Mouse (Mus musculus) cerebellum, postnatal 4 days (tissue): Measurements from ENCODE around the gene Hs6st3.

Source experiments
- DNase-seq, 2 experiments: peaks; one replicate each; pipeline ENCODE4 v3.0.0; 2022; ENCODE audit warnings: low spot score in 2 of 2, mixed read lengths in 1 of 2

Hs6st3 gene

GRCm38 (mm10) chr14:119633626-119634025, 495.5 kb downstream of the Hs6st3 start:
- DNase-seq, result no peak

GRCm38 (mm10) chr14:119642874-119643273, 504.7 kb downstream of the Hs6st3 start:
- no peak for DNase-seq

DNA sequence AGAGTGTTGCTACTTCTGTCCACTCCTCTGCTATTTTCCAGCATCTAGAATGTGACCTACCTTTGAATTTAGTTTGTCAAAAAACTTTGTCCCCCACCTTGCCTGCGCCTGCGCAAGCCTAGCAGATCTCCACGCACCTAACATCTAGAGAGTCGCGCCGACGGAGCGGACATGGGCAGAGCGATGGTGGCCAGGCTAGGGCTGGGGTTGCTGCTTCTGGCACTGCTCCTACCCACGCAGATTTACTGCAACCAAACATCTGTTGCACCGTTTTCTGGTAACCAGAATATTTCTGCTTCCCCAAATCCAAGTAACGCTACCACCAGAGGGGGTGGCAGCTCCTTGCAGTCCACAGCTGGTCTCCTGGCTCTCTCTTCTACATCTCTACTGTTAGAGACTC, 505.7 kb downstream of the Hs6st3 start:
- DNase-seq, result no peak

- DNase-seq, result no peak
Observed at GRCm38 (mm10) chr14:119656936-119657335, 518.8 kb downstream of the Hs6st3 start.

DNA sequence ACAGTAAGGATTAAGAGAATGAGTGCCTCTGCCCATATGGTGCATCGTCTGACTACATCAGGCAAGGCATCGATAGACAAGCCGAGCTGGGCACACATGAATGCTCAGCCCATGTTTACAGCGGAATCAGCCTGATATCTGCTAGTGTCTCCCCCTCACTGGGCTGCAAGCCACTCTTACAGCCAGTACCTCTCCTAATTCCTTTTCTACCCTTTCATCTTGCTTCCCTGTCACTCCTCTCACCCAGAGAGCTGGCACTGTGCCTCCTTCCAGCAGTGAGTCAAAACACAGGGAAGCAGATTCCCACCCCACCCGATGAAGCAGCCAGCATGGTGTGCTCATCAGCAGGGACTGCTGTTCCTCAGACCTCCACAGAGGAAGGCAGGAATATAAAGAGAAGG, 527.6 kb downstream of the Hs6st3 start:
- peak; percentile 29 to 54 for DNase-seq

- no peak for DNase-seq
Observed at GRCm38 (mm10) chr14:119667421-119667820, 529.3 kb downstream of the Hs6st3 start.

DNA sequence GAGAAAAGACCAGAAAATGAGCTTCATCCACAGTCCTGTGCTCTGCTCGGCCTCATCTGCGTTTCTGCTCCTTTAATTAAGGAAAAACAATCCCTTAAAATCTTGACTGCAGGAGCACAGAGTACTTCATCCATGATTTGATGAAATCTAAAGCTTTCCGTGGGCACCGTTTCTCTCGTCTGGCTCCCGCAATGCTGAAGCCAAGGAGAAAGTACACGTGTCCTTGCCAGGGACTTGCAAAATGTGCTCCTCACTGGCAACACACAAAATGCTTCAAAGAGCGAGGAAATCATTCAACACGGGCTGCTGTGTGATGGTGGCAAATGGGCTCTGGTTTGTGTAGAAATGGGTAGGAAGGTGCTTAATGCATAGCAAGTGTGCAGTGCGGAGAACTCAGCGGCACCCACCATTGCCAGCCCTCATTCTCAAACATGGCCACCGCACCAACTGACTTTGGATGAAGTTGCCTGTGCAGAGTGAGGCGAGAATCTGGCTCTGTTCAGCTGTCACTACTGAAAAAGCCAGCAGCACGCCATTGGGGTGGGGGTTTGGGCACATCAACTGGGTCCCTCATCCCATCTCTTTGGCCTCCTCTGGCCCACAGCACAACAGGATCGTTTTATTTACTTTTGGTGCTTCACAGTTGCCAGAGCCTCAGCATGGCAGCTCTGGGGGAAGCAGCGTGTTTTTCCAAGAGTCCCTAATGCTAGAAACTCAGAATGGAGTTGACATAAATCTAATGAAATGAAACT, 532.9 kb downstream of the Hs6st3 start:
- no peak for DNase-seq

GRCm38 (mm10) chr14:119678574-119678973, 540.4 kb downstream of the Hs6st3 start:
- DNase-seq, result no peak

DNA sequence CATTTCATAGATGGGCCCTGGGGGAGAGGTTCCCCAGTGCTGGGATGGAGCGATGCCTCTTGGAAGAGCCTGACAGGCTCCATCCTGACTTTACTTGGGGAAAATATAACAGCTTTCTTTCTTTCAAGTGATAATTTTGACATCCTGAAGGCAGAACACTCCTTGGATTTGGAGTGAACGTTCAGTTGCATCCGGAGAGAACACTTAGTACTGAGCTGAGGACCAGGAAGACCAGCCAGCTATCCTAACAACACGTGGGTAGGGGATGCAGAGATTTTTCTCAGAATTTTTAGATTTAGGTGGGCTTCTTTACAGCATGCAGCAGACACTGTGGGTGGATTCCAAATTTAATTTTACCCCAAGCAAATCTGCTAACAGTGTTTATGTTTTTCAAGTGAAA, 541.9 kb downstream of the Hs6st3 start:
- no peak for DNase-seq

- DNase-seq, result no peak
Observed at GRCm38 (mm10) chr14:119687885-119688284, 549.7 kb downstream of the Hs6st3 start.

- DNase-seq, result no peak
Observed at GRCm38 (mm10) chr14:119699982-119700381, 561.8 kb downstream of the Hs6st3 start.

- DNase-seq, result no peak
Observed at GRCm38 (mm10) chr14:119714712-119715111, 576.6 kb downstream of the Hs6st3 start.

DNA sequence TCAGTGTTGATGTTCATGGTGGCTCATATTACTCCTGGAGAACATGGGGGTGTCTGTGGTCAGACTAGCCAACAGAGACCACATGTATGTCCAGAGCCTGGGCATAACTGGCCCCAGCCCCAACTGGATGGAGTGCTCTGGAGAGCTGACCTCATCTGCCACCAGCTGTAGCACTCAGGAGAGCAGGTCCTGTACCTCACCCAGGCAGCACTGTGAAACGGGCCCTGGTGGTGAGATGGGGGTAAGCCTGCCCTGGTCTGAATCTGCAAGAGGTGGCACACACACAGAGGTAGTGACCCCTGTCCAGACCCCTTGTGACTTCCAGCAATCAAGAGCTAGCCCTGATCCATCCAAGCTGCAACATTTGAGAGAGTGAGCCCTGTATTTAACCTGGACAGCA, 579.2 kb downstream of the Hs6st3 start:
- DNase-seq, result no peak

- DNase-seq, result no peak
Observed at GRCm38 (mm10) chr14:119725102-119725501, 587.0 kb downstream of the Hs6st3 start.

- no peak for DNase-seq
Observed at GRCm38 (mm10) chr14:119731436-119732080, 593.4 kb downstream of the Hs6st3 start.

DNA sequence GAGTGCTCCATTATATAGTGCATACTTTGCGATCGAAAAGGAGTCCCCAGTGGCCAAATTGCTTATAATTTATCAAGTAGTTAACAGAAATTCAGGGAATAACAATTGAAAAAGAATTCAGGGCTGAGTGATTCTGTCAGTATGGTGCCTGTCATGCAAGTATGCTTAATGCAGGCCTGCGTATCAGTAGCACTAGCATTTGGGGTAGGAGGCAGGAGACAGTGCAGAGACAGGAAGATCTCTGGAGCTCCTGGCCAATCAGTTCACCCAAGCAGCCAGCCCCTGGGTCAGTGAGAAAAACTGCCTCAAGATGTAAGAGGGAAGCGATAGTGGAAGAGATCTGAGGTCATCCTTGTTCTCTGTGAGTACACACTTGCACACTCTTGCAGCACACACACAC, 594.1 kb downstream of the Hs6st3 start:
- no peak for DNase-seq

- no peak for DNase-seq
Observed at GRCm38 (mm10) chr14:119737408-119737961, 599.3 kb downstream of the Hs6st3 start.

GRCm38 (mm10) chr14:119741791-119742190, 603.6 kb downstream of the Hs6st3 start:
- DNase-seq, result no peak

- DNase-seq, result no peak
Observed at GRCm38 (mm10) chr14:119761376-119761775, 623.2 kb downstream of the Hs6st3 start.

GRCm38 (mm10) chr14:119772040-119772439, 633.9 kb downstream of the Hs6st3 start:
- no peak for DNase-seq

DNA sequence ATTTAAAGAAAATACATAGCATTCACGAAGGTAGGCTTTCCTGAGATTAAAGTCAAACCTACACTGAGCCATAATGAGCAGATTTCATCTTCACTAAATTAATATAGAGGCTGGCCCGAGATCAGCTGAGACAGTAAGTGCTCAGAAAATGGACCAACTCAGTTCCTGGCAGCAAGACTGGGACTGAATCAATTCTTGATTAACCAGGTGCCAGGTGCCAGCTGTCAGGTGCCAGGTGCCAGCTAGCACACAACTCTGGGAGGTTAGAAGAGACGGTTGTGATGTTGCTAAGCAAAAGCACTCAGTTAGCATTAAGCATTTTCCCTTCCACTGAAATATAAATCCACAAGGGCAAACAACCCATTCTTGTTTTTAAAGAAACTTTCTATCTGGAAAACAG, 638.1 kb downstream of the Hs6st3 start:
- no peak for DNase-seq

GRCm38 (mm10) chr14:119779982-119780588, 641.9 kb downstream of the Hs6st3 start:
- DNase-seq, result no peak

- DNase-seq, result no peak
Observed at GRCm38 (mm10) chr14:119781111-119781510, 643.0 kb downstream of the Hs6st3 start.
